Mouse (Mus musculus): ENCODE data around the gene Babam2.

Babam2 gene

GRCm38 (mm10) chr5:31697644-31698296, at the start of gene Babam2:
TSS of gene Babam2 (plus strand) at chr5:31697684.
- in situ Hi-C loops (cut with MboI; ENCODE audit: low sequenced_read_pairs), result no loop called here

GRCm38 (mm10) chr5:31650518-31651288, 46.8 kb upstream of the Babam2 start:
- in situ Hi-C loops (cut with MboI; ENCODE audit: low sequenced_read_pairs), result no loop called here

- in situ Hi-C loops (cut with MboI; ENCODE audit: low sequenced_read_pairs), result no loop called here
These were observed 41.7 kb upstream of the Babam2 start for GRCm38 (mm10) chr5:31655688-31656190.

GRCm38 (mm10) chr5:31666176-31666575, 31.3 kb upstream of the Babam2 start:
- in situ Hi-C loops (cut with MboI; ENCODE audit: low sequenced_read_pairs), result no loop called here

- in situ Hi-C loops (cut with MboI; ENCODE audit: low sequenced_read_pairs), result no loop called here
These were observed 29.0 kb upstream of the Babam2 start for GRCm38 (mm10) chr5:31668325-31668968.

GRCm38 (mm10) chr5:31669984-31670383, 27.5 kb upstream of the Babam2 start:
- in situ Hi-C loops (cut with MboI; ENCODE audit: low sequenced_read_pairs), result no loop called here

GRCm38 (mm10) chr5:31671137-31671536, 26.3 kb upstream of the Babam2 start:
- in situ Hi-C loops (cut with MboI; ENCODE audit: low sequenced_read_pairs), result no loop called here

- in situ Hi-C loops (cut with MboI; ENCODE audit: low sequenced_read_pairs), result no loop called here
These were observed 24.1 kb upstream of the Babam2 start for GRCm38 (mm10) chr5:31673431-31673830.

- in situ Hi-C loops (cut with MboI; ENCODE audit: low sequenced_read_pairs), result no loop called here
These were observed 19.5 kb upstream of the Babam2 start for GRCm38 (mm10) chr5:31678000-31678399.

GRCm38 (mm10) chr5:31680183-31680582, 17.3 kb upstream of the Babam2 start:
- in situ Hi-C loops (cut with MboI; ENCODE audit: low sequenced_read_pairs), result no loop called here

- in situ Hi-C loops (cut with MboI; ENCODE audit: low sequenced_read_pairs), result no loop called here
These were observed 15.2 kb upstream of the Babam2 start for GRCm38 (mm10) chr5:31682305-31682704.

- in situ Hi-C loops (cut with MboI; ENCODE audit: low sequenced_read_pairs), result no loop called here
These were observed 11.4 kb upstream of the Babam2 start for GRCm38 (mm10) chr5:31686040-31686439.

GRCm38 (mm10) chr5:31687972-31688371, 9.5 kb upstream of the Babam2 start:
- in situ Hi-C loops (cut with MboI; ENCODE audit: low sequenced_read_pairs), result no loop called here

- in situ Hi-C loops (cut with MboI; ENCODE audit: low sequenced_read_pairs), result no loop called here
These were observed 4.3 kb upstream of the Babam2 start for GRCm38 (mm10) chr5:31693191-31693590.

- in situ Hi-C loops (cut with MboI; ENCODE audit: low sequenced_read_pairs), result no loop called here
These were observed 377 bp upstream of the Babam2 start, which contains the start of gene Rbks for GRCm38 (mm10) chr5:31696971-31697643. TSS of gene Rbks (minus strand) at chr5:31697627.

GRCm38 (mm10) chr5:31698297-31698726, 828 bp downstream of the Babam2 start:
- in situ Hi-C loops (cut with MboI; ENCODE audit: low sequenced_read_pairs), result no loop called here

GRCm38 (mm10) chr5:31698931-31699330, 1.4 kb downstream of the Babam2 start:
- in situ Hi-C loops (cut with MboI; ENCODE audit: low sequenced_read_pairs), result no loop called here

- in situ Hi-C loops (cut with MboI; ENCODE audit: low sequenced_read_pairs), result no loop called here
These were observed 1.9 kb downstream of the Babam2 start for GRCm38 (mm10) chr5:31699397-31699796.

- in situ Hi-C loops (cut with MboI; ENCODE audit: low sequenced_read_pairs), result loop anchor here (25.0 kb wide), 1 partner anchor 432 kb away; the partner anchor contains the start of gene Fosl2
These were observed 7.5 kb downstream of the Babam2 start for GRCm38 (mm10) chr5:31704971-31705370.

GRCm38 (mm10) chr5:31706826-31707225, 9.3 kb downstream of the Babam2 start:
- in situ Hi-C loops (cut with MboI; ENCODE audit: low sequenced_read_pairs), result loop anchor here (25.0 kb wide), 1 partner anchor 430 kb away; the partner anchor contains the start of gene Fosl2

GRCm38 (mm10) chr5:31709389-31709788, 11.9 kb downstream of the Babam2 start:
- in situ Hi-C loops (cut with MboI; ENCODE audit: low sequenced_read_pairs), result loop anchor here (25.0 kb wide), 1 partner anchor 428 kb away; the partner anchor contains the start of gene Fosl2
